Mouse (Mus musculus) neural tube, embryonic 13.5 days (tissue): ENCODE measurements around the gene Prx. TPM values are rescaled to one million over a fixed set of nuclear protein-coding genes. Genes with fewer than 3 reads are reported as not detected.

Source experiments
- ATAC-seq: fragments of 200-750 bp; cut with Nextera tagmentation; 2 replicates; pipeline ENCODE4 v1.8.0; 2017; ENCODE audit warnings: low read depth, mild to moderate bottlenecking, moderate TSS enrichment, moderate library complexity
- H3K27ac ChIP-seq: fragments of 300-500 bp; sonication (generic); replicated peaks from 2 replicates; pipeline ENCODE4 v1.5.1; 2015; ENCODE audit warnings: moderate library complexity, mild to moderate bottlenecking, inconsistent platforms
- H3K27me3 ChIP-seq: fragments of 300-500 bp; sonication (generic); 2 replicates; pipeline ENCODE4 v1.6.1; 2015; ENCODE audit warnings: mild to moderate bottlenecking, inconsistent platforms
- H3K36me3 ChIP-seq: fragments of 300-500 bp; sonication (generic); 2 replicates; pipeline ENCODE4 v1.6.1; 2015; ENCODE audit warnings: mild to moderate bottlenecking, inconsistent platforms
- H3K4me1 ChIP-seq: fragments of 300-500 bp; sonication (generic); replicated peaks from 2 replicates; pipeline ENCODE4 v1.6.1; 2015; ENCODE audit warnings: inconsistent platforms
- H3K4me2 ChIP-seq: fragments of 300-500 bp; sonication (generic); 2 replicates; pipeline ENCODE4 v1.6.1; 2015; ENCODE audit warnings: inconsistent platforms, mild to moderate bottlenecking, moderate library complexity
- H3K4me3 ChIP-seq: fragments of 300-500 bp; sonication (generic); 2 replicates; pipeline ENCODE4 v1.5.1; 2015; ENCODE audit warnings: mild to moderate bottlenecking, inconsistent platforms
- H3K9ac ChIP-seq: fragments of 300-500 bp; sonication (generic); 2 replicates; pipeline ENCODE4 v1.6.1; 2015; ENCODE audit warnings: moderate library complexity, mild to moderate bottlenecking, inconsistent platforms
- H3K9me3 ChIP-seq: fragments of 300-500 bp; sonication (generic); 2 replicates; pipeline ENCODE4 v1.6.1; 2016; ENCODE audit warnings: inconsistent platforms
- WGBS: fragments of 180-500 bp; shearing (Covaris S2); methylation state at CpG from one replicate; pipeline ENCODE4 v1.1.7; 2015; 5-methylcytosine and 5-hydroxymethylcytosine counted together
- polyA plus RNA-seq: library from polyadenylated mRNA; unstranded; fragments of >200 nt; fragmentation: Nextera tagmentation; extraction: Ambion mirVana; gene quantifications from 2 replicates; pipeline ENCODE4 v1.2.1, GENCODE M21; 2015

Gene Prx
- polyA plus RNA-seq, 1 experiment from 2014 or later: 1.9 TPM

GRCm38 (mm10) chr7:27507711-27508647 lies 8.9 kb downstream of the Prx start:
- ATAC-seq: peak; percentile 91
- H3K36me3 ChIP-seq: no peaks in the 10 kb centered on the region
- H3K4me1 ChIP-seq: peaks cover 15% of the 10 kb centered on the region
- H3K27ac ChIP-seq: peak overlapping the region; percentile 95
- no peaks in the 10 kb centered on the region for H3K27me3 ChIP-seq
- under 1% methylated on average over 54 of the region's 54 CpGs for WGBS
- peak overlapping the region; percentile 60 for H3K4me2 ChIP-seq
- peak overlapping the region; percentile 54 for H3K4me3 ChIP-seq
- peak overlapping the region; percentile 77 for H3K9ac ChIP-seq
- no peaks in the 10 kb centered on the region for H3K9me3 ChIP-seq

DNA sequence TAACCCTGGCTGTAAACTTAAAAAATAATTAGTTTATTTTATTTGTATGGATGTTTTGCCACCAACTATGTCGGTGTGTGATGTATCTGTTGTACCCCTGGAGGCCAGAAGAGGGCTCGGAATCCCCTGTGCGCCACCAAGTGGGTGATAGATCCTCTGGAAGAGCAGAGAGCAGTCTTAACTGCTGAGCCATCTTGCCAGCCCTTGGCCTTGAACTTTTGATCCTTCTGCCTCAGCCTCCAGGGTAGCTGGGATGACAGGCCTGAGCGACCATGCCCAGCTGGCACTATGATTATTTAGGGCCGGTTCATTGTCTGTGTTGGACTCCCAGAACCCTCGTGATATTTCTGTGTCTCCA lies 9.5 kb downstream of the Prx start:
- ATAC-seq: peak; percentile 37
- peak overlapping the region; percentile 95; the same call in 1 of the 2 replicates for H3K27ac ChIP-seq

GRCm38 (mm10) chr7:27510809-27511208 lies 11.7 kb downstream of the Prx start:
- H3K4me1 ChIP-seq: peaks cover 15% of the 10 kb centered on the region
- no peak overlapping the region for H3K4me2 ChIP-seq
- no peaks in the 10 kb centered on the region for H3K9me3 ChIP-seq
- 82% methylated on average over 2 of the region's 2 CpGs for WGBS
- no peak overlapping the region for H3K9ac ChIP-seq
- no peak for ATAC-seq
- no peaks in the 10 kb centered on the region for H3K36me3 ChIP-seq
- no peaks in the 10 kb centered on the region for H3K27me3 ChIP-seq
- no peak overlapping the region for H3K4me3 ChIP-seq
- H3K27ac ChIP-seq: no peak overlapping the region

More for the DNA sequence above, 9.5 kb downstream of the Prx start:
- H3K4me1 ChIP-seq: peaks cover 15% of the 10 kb centered on the region
- H3K36me3 ChIP-seq: no peaks in the 10 kb centered on the region
- no peak overlapping the region for H3K9ac ChIP-seq
- no peaks in the 10 kb centered on the region for H3K27me3 ChIP-seq
- H3K4me2 ChIP-seq: peak overlapping the region; percentile 60
- peak overlapping the region; percentile 54; the same call in 1 of the 2 replicates for H3K4me3 ChIP-seq
- 29% methylated on average over 6 of the region's 6 CpGs for WGBS
- H3K9me3 ChIP-seq: no peaks in the 10 kb centered on the region

DNA sequence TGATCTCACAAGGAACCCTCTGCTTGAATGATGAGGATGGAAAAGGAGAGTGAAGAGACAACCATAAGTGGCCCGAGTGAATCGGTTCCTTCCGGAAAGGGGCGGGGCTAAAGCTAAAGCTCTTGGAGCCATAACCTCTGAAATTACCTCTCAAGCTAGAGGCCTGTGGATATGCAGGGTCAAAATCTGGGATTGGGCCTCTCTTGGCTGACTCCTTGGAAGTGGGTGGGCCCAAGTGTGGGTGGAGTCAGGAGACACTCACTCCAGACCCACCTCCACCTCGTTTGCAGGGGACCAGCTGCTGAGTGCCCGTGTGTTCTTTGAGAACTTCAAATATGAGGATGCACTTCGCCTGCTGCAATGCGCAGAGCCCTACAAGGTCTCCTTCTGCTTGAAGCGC lies 15.8 kb downstream of the Prx start:
- Histone ChIP-seq H3K9ac (no peak overlapping the region), H3K27me3 (no peaks in the 10 kb centered on the region), H3K4me1 (no peaks in the 10 kb centered on the region), H3K36me3 (no peaks in the 10 kb centered on the region; the same call in 1 of the 2 replicates), H3K4me2 (no peak overlapping the region), H3K9me3 (no peaks in the 10 kb centered on the region), H3K27ac (no peak overlapping the region), H3K4me3 (no peak overlapping the region)
- ATAC-seq: no peak
- 77% methylated on average over 9 of the region's 9 CpGs for WGBS

DNA sequence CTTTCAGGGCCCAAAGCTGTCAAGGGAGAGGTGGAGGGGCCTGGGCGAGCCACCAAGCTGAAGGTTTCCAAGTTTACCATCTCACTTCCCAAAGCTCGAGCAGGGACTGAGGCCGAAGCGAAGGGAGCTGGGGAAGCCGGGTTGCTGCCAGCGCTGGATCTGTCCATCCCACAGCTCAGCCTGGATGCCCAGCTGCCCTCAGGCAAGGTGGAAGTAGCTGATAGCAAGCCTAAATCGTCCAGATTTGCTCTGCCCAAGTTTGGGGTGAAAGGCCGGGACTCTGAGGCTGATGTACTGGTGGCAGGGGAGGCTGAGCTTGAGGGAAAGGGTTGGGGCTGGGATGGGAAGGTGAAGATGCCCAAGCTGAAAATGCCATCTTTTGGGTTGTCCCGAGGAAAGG lies 19.2 kb downstream of the Prx start:
- H3K36me3 ChIP-seq: no peaks in the 10 kb centered on the region; the same call in 1 of the 2 replicates
- H3K27me3 ChIP-seq: no peaks in the 10 kb centered on the region
- H3K9me3 ChIP-seq: no peaks in the 10 kb centered on the region
- H3K9ac ChIP-seq: no peak overlapping the region
- H3K4me3 ChIP-seq: no peak overlapping the region
- H3K4me2 ChIP-seq: no peak overlapping the region
- WGBS: 86% methylated on average over 9 of the region's 9 CpGs
- no peak for ATAC-seq
- no peak overlapping the region for H3K27ac ChIP-seq
- no peaks in the 10 kb centered on the region for H3K4me1 ChIP-seq

DNA sequence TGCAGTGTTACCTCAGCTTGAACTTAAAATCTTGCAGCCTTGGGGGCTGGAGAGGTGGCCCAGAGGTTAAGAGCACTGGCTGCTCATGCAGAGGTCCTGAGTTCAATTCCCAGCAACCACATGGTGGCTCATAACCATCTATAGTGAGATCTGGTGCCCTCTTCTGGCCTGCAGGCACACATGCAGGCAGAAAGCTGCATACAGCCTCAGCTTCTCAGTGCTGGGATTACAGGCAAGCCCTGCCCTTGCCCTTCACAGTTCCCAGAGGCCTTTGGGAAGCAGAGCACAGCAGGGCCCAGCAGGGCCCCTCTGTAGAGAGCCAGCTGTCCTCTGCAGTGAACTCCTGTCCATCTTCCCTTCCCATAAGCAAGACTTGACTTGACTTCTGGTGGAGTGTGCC lies 21.0 kb downstream of the Prx start:
- Histone ChIP-seq H3K27me3 (no peaks in the 10 kb centered on the region), H3K9me3 (no peaks in the 10 kb centered on the region), H3K9ac (no peak overlapping the region), H3K4me1 (no peaks in the 10 kb centered on the region), H3K27ac (no peak overlapping the region), H3K36me3 (no peaks in the 10 kb centered on the region; the same call in 1 of the 2 replicates), H3K4me3 (no peak overlapping the region), H3K4me2 (no peak overlapping the region)
- no peak for ATAC-seq

DNA sequence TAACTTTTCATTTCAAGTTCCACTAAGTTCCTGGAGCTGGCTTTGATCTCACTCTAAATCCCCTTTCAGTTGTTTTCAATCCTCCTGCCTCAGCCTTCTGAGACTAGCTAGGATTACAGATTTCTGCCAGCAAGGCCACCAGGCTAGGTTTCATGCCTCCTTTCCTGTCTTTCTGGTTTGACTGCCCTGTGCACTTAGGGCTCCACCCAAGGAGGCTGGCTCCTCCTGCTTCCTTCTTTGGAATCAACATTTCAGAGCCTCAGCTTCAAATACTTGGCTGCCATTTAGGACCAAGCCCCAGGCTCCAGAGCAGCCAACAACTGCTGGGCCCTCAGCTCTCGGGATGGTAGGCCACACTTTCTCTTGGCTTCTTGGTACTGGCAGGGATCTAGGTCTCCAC lies 21.5 kb downstream of the Prx start:
- 94% methylated on average over 1 of the region's 1 CpGs for WGBS
- no peak overlapping the region for H3K27ac ChIP-seq
- ATAC-seq: no peak

DNA sequence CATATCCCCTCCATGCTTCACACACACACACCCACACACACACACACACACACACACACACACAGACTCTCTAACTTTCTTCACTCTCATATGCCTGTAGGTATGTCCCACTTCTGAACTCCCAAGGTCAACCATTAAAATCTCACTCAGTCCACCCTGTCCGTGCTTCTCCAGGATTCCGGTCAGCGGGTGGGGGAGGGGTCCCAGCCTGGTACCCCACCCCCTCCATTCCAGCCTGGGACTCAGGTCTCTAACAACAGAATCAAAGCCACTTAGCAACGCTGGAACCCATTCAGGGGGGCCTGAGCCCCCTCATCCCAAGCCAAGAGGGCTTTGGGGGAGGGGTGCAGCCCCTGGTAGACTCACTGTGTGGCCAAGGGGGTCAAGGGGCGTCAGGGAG lies 23.8 kb downstream of the Prx start, which contains the start of gene Hipk4:
TSS of gene Hipk4 (plus strand) at position 301 of the 400 bp plus-strand sequence.
- Histone ChIP-seq H3K9ac (no peak within 1 kb of the TSS), H3K27me3 (no peaks in the 10 kb centered on the region), H3K4me2 (no peak within 1 kb of the TSS), H3K4me3 (no peak within 1 kb of the TSS), H3K27ac (no peak within 1 kb of the TSS), H3K36me3 (no peaks in the 10 kb centered on the region; the same call in 1 of the 2 replicates), H3K4me1 (no peaks in the 10 kb centered on the region), H3K9me3 (no peaks in the 10 kb centered on the region)
- ATAC-seq: no peak
- 63% methylated on average over 5 of the region's 5 CpGs for WGBS

More for the DNA sequence above, 21.5 kb downstream of the Prx start:
- Histone ChIP-seq H3K27me3 (no peaks in the 10 kb centered on the region), H3K4me2 (no peak overlapping the region), H3K4me1 (no peaks in the 10 kb centered on the region), H3K9me3 (no peaks in the 10 kb centered on the region), H3K4me3 (no peak overlapping the region), H3K36me3 (no peaks in the 10 kb centered on the region; the same call in 1 of the 2 replicates), H3K9ac (no peak overlapping the region)

DNA sequence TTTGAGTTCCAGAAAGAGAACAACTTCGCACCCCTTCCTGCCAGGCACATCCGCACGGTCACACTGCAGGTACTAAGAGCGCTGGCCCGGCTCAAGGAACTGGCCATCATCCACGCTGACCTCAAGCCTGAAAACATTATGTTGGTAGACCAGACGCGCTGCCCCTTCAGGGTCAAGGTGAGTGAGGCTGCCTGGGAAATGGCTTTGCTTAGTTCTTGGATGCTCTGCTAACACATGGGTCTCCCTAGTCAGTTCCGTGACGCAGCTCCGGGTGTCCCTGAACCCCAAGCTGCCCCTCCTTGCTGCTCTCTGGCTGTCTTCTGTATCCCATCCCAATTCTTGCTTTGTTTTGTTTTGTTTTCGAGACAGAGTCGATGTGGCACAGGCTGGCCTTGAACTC lies 24.7 kb downstream of the Prx start:
- Histone ChIP-seq H3K4me1 (no peaks in the 10 kb centered on the region), H3K4me2 (no peak overlapping the region), H3K27me3 (no peaks in the 10 kb centered on the region), H3K27ac (no peak overlapping the region), H3K9ac (no peak overlapping the region), H3K36me3 (peaks cover 5% of the 10 kb centered on the region; the same call in 1 of the 2 replicates), H3K4me3 (no peak overlapping the region), H3K9me3 (no peaks in the 10 kb centered on the region)
- ATAC-seq: no peak
- WGBS: 94% methylated on average over 13 of the region's 13 CpGs

DNA sequence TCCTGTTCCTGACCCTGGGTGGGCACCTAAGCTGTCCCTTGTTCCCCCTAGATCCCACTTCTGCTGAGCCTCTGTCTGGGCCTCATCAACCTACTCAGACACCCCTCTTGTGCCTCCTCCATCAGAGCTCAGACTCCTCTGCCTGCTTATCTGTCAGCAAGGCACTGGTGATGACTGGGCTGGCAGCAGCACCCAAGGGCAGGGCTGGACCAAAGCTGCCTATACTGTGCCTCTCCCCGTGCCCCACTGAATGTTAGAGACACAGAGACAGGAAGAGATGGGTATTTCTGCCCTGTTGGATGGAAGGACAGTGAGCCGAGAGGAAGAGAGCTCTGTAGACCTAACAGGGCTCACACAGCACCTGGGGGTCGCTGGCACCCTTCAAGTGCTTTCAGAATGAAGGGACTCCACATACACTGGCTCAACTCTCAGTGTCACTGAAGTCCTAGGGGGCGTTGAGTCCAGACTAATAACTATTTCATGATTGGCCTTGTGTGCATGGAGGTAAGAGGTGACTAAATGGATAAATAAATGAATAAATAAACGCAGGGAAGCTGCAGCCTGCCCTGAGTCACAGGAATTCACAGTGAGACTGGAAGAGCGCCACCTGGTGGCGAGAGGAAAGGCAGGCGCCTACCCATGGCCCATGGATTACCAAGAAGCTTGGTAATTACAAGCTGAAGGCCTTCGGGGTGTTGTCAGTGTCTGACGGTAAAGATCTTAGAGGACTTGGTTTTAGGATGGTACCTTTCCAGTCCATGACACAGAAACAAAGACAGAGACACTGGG lies 27.1 kb downstream of the Prx start:
- WGBS: 27% methylated on average over 10 of the region's 10 CpGs
- no peaks in the 10 kb centered on the region for H3K9me3 ChIP-seq
- ATAC-seq: peak; percentile 75
- no peaks in the 10 kb centered on the region for H3K27me3 ChIP-seq
- no peak overlapping the region for H3K4me2 ChIP-seq
- no peaks in the 10 kb centered on the region for H3K4me1 ChIP-seq
- no peak overlapping the region for H3K4me3 ChIP-seq
- no peak overlapping the region for H3K27ac ChIP-seq
- no peak overlapping the region for H3K9ac ChIP-seq
- H3K36me3 ChIP-seq: peaks cover 28% of the 10 kb centered on the region

DNA sequence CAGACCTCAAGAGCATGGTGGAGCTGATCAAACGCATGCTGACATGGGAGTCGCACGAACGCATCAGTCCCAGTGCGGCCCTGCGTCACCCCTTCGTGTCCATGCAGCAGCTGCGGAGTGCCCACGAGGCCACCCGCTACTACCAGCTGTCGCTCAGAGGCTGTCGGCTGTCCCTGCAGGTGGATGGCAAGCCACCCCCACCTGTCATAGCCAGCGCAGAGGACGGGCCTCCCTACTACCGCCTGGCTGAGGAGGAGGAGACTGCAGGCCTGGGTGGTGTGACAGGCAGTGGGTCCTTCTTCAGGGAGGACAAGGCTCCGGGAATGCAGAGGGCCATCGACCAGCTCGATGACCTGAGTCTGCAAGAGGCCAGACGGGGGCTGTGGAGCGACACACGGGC lies 29.9 kb downstream of the Prx start:
- Histone ChIP-seq H3K4me2 (no peak overlapping the region), H3K4me1 (no peaks in the 10 kb centered on the region), H3K4me3 (no peak overlapping the region), H3K27ac (no peak overlapping the region), H3K9me3 (no peaks in the 10 kb centered on the region), H3K27me3 (no peaks in the 10 kb centered on the region), H3K36me3 (peaks cover 53% of the 10 kb centered on the region), H3K9ac (no peak overlapping the region)
- no peak for ATAC-seq
- 83% methylated on average over 21 of the region's 21 CpGs for WGBS

DNA sequence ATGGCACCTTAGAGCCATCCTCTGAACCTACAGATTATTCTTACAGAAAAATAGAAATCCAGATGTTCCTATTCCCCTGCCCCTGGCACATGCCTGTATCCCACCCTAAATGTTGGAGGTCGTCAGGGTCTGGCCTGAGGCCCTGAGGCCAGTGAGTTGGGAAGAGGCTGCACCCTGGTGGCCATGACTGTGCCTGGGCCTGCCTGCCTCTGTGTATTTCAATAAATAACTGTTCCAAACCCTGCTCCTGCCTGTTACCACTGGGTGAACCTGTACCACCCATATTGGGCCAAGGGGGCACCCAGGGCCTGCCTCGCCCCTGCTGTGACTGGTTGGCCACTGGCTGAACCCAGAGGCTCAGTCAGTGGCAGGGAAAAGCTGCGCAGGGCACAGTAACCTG lies 31.8 kb downstream of the Prx start:
- Histone ChIP-seq H3K4me2 (no peak overlapping the region), H3K27ac (no peak overlapping the region), H3K36me3 (peaks cover 70% of the 10 kb centered on the region), H3K9ac (no peak overlapping the region), H3K27me3 (no peaks in the 10 kb centered on the region), H3K4me3 (no peak overlapping the region), H3K9me3 (no peaks in the 10 kb centered on the region), H3K4me1 (no peaks in the 10 kb centered on the region)
- WGBS: 71% methylated on average over 3 of the region's 3 CpGs
- ATAC-seq: no peak
